Mouse (Mus musculus) megakaryocyte progenitor cell, adult 5-6 weeks (primary cell): ENCODE measurements around the gene Hcn3. TPM values are rescaled to one million over a fixed set of nuclear protein-coding genes. Genes with fewer than 3 reads are reported as not detected.
A peak's percentile ranks its signal among the peaks of the same experiment; 100 is the strongest.
"Not testable (repeated sequence)": the region's sequence is repeated elsewhere in the genome, so short reads cannot be mapped to it uniquely, and the experiment has no call there.

Experiments used
- ATAC-seq: replicated peaks from 2 replicates; pipeline ENCODE4 v1.8.0; 2016; ENCODE audit warnings: mild to moderate bottlenecking, moderate TSS enrichment, inconsistent platforms; ENCODE audit not compliant: poor library complexity
- total RNA-seq, 2 experiments: library from RNA; stranded (forward) in 1 of 2; stranded (reverse) in 1 of 2; fragments of 157-497, 149-512 nt in 1 of 2; fragments of 200-1000 nt in 1 of 2; gene quantifications; 2 replicates each; pipeline versions ENCODE4 v1.2.3 to v1.2.4; 2015 to 2017

Hcn3 gene
- total RNA-seq, 2 experiments from 2014 or later: 0.42 to 0.67 TPM

- ATAC-seq: peak; percentile 40
Observed at GRCm38 (mm10) chr3:89182531-89183057, 22.6 kb upstream of the Hcn3 start.

GRCm38 (mm10) chr3:89181749-89182500 lies 21.9 kb upstream of the Hcn3 start:
- ATAC-seq: no peak

- ATAC-seq: no peak
Observed at GRCm38 (mm10) chr3:89179056-89179455, 19.1 kb upstream of the Hcn3 start.

- no peak for ATAC-seq
Observed at GRCm38 (mm10) chr3:89178107-89178385, 18.1 kb upstream of the Hcn3 start.

- ATAC-seq: peak; percentile 87
Observed at GRCm38 (mm10) chr3:89177242-89178106, 17.5 kb upstream of the Hcn3 start, which contains the start of gene Scamp3. TSS of gene Scamp3 (plus strand) at chr3:89177473.

GRCm38 (mm10) chr3:89176421-89176820 lies 16.4 kb upstream of the Hcn3 start:
- ATAC-seq: no peak

- no peak for ATAC-seq
Observed at GRCm38 (mm10) chr3:89175544-89175943, 15.5 kb upstream of the Hcn3 start.

- no peak for ATAC-seq
Observed at GRCm38 (mm10) chr3:89174844-89175243, 14.8 kb upstream of the Hcn3 start.

- no peak for ATAC-seq
Observed at GRCm38 (mm10) chr3:89166945-89167344, 6.9 kb upstream of the Hcn3 start.

GRCm38 (mm10) chr3:89165268-89165870 lies 5.4 kb upstream of the Hcn3 start:
- ATAC-seq: no peak; the same call in 1 of the 2 replicates

- peak; percentile 96 for ATAC-seq
Observed at GRCm38 (mm10) chr3:89164506-89165267, 4.7 kb upstream of the Hcn3 start, which contains the start of gene Clk2. TSS of gene Clk2 (plus strand) at chr3:89164795.

GRCm38 (mm10) chr3:89163643-89164245 lies 3.7 kb upstream of the Hcn3 start:
- no peak for ATAC-seq

GRCm38 (mm10) chr3:89163123-89163522 lies 3.1 kb upstream of the Hcn3 start:
- no peak for ATAC-seq

GRCm38 (mm10) chr3:89161786-89162185 lies 1.8 kb upstream of the Hcn3 start:
- no peak for ATAC-seq

- not testable (repeated sequence) for ATAC-seq
Observed at GRCm38 (mm10) chr3:89161207-89161606, 1.2 kb upstream of the Hcn3 start.

- peak; percentile 70 for ATAC-seq
Observed at GRCm38 (mm10) chr3:89159211-89159610, 785 bp downstream of the Hcn3 start.

- no peak for ATAC-seq
Observed at GRCm38 (mm10) chr3:89158651-89159050, 1.3 kb downstream of the Hcn3 start.

- ATAC-seq: no peak
Observed at GRCm38 (mm10) chr3:89156951-89157350, 3.0 kb downstream of the Hcn3 start.

GRCm38 (mm10) chr3:89152084-89152835 lies 7.7 kb downstream of the Hcn3 start:
- ATAC-seq: peak; percentile 20; the same call in 1 of the 2 replicates
